Mouse (Mus musculus): ENCODE measurements around the gene Kcnh6. TPM values are rescaled to one million over a fixed set of nuclear protein-coding genes. Genes with fewer than 3 reads are reported as not detected.
"Not testable (repeated sequence)": the region's sequence is repeated elsewhere in the genome, so short reads cannot be mapped to it uniquely, and the experiment has no call there.

The Kcnh6 gene
- polyA plus RNA-seq, 1 experiment from 2014 or later: 0.39 TPM

DNA sequence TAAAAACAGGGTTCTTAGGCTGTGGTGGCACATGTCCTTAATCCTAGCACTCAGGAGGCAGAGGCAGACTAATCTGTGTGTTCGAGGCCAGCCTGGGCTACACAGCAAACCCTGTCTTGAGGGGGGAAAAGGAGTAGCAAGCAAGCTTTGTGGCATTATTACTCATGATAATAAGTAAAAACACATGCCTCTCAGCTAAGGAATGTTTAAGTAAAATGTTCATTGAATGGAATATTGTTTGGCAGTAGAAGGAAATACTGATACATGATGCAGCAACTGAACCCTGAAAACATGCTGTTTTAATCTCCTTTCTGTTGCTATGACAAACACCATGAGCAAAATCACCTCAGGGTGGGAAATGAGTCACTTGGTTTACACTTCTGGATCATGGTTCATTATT is 53.4 kb downstream of the Kcnh6 start:
- 86% methylated on average over 1 of the region's 1 CpGs for WGBS

DNA sequence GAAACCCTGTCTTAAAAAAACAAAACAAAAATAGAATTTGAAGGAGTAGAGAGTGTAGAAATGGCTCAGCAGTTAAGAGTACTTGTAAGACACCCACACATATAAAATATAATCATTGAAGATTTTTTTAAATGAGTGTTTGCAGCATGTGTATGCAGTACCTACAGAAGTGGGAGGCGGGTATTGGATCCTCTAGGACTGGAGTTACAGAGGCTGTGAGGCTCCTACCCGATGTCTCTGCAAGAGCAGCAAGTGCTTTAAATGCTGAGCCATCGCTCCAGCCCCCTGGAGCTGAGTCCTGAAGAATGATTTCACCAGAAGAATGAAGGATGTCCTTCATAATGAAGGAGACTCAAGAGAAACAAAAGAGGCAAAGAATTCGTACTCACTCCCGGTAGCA is 55.8 kb downstream of the Kcnh6 start:
- no peak for ATAC-seq (ENCODE audit: insufficient read depth)
- no peaks in the 10 kb centered on the region for H3K27me3 ChIP-seq (ENCODE audit: insufficient read depth, low read length)
- no peak for TF ChIP-seq CTCF (IDR thresholded peaks at IDR 0.05; ENCODE audit: low read depth)
- no peak overlapping the region for H3K4me3 ChIP-seq (ENCODE audit: low read depth, low read length)
- no peaks in the 10 kb centered on the region for H3K9me3 ChIP-seq (ENCODE audit: low read depth, low read length)
- no peaks in the 10 kb centered on the region for H3K4me1 ChIP-seq (ENCODE audit: insufficient read depth)
- no peak overlapping the region for H3K27ac ChIP-seq (ENCODE audit: low read depth)
- no peak overlapping the region for H3K9ac ChIP-seq
- no peak for DNase-seq
- H3K36me3 ChIP-seq (ENCODE audit: insufficient read depth): peaks cover 11% of the 10 kb centered on the region
- no peak overlapping the region for H3K4me2 ChIP-seq
- WGBS: 77% methylated on average over 5 of the region's 5 CpGs

More for the DNA sequence above, 53.4 kb downstream of the Kcnh6 start:
- DNase-seq (no peak), ATAC-seq (ENCODE audit: insufficient read depth) (no peak)
- Histone ChIP-seq H3K4me1 (ENCODE audit: insufficient read depth) (no peaks in the 10 kb centered on the region), H3K9me3 (ENCODE audit: low read depth, low read length) (no peaks in the 10 kb centered on the region), H3K9ac (no peak overlapping the region), H3K27me3 (ENCODE audit: insufficient read depth, low read length) (no peaks in the 10 kb centered on the region), H3K27ac (ENCODE audit: low read depth) (no peak overlapping the region), H3K4me2 (no peak overlapping the region), H3K36me3 (ENCODE audit: insufficient read depth) (peaks cover 34% of the 10 kb centered on the region), H3K4me3 (ENCODE audit: low read depth, low read length) (no peak overlapping the region)
- TF ChIP-seq CTCF (IDR thresholded peaks at IDR 0.05; ENCODE audit: low read depth): no peak

GRCm38 (mm10) chr11:106065073-106065922 is 57.4 kb downstream of the Kcnh6 start:
- TF ChIP-seq CTCF (IDR thresholded peaks at IDR 0.05; ENCODE audit: low read depth): no peak
- 0 out of 2 replicates have a peak, but pooled peaks have one; percentile 1 for ATAC-seq (ENCODE audit: insufficient read depth)
- no peaks in the 10 kb centered on the region for H3K4me1 ChIP-seq (ENCODE audit: insufficient read depth)

DNA sequence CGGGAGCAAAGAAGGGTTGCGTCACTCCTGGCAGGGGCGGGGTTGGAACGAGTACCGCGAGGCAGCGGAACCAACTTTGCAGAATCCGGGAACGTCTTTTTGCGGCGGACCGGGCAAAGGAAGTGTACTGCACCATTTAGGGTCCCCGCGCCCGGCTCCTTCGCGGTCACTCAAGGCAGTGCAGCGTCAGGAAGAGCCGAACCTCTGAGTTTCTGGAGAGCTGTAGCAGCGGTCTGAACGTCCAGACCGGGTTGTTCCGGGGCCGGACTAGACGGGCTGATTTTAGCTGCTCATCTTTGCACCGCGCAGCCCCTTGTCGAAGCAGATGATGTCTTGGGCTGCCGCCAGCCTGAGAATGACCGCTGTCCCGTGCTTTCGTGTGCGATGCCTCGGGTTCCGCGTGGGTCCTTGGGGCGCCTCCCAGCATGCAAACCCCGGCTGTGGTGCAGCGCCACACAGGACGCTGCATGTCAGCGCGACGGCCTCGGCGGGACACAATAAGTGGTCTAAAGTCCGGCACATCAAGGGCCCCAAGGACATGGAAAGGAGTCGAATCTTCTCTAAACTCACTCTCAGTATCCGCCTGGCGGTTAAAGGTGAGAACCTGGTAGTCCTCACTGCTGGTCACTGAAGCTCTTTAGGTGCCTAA is 58.1 kb downstream of the Kcnh6 start, which contains the start of gene Taco1:
Gene Taco1 (plus strand): TSS at position 139 of the 649 bp plus-strand sequence.
- DNase-seq (peak; percentile 98), ATAC-seq (ENCODE audit: insufficient read depth) (peak; percentile 97)
- H3K4me2 ChIP-seq: peak within 1 kb of the TSS; percentile 95
- no peaks in the 10 kb centered on the region for H3K9me3 ChIP-seq (ENCODE audit: low read depth, low read length)
- TF ChIP-seq CTCF (IDR thresholded peaks at IDR 0.05; ENCODE audit: low read depth): peak; percentile 58
- peaks cover 4% of the 10 kb centered on the region; the same call in 1 of the 2 replicates for H3K36me3 ChIP-seq (ENCODE audit: insufficient read depth)
- under 1% methylated on average over 49 of the region's 49 CpGs for WGBS
- H3K27ac ChIP-seq (ENCODE audit: low read depth): peak within 1 kb of the TSS; percentile 90
- no peaks in the 10 kb centered on the region for H3K4me1 ChIP-seq (ENCODE audit: insufficient read depth)
- H3K4me3 ChIP-seq (ENCODE audit: low read depth, low read length): peak within 1 kb of the TSS; percentile 92
- H3K9ac ChIP-seq: peak within 1 kb of the TSS; percentile 90
- H3K27me3 ChIP-seq (ENCODE audit: insufficient read depth, low read length): no peaks in the 10 kb centered on the region

More at GRCm38 (mm10) chr11:106065073-106065922, 57.4 kb downstream of the Kcnh6 start:
- H3K36me3 ChIP-seq (ENCODE audit: insufficient read depth): 0 out of 2 replicates have a peak, but pooled peaks cover 3% of the 10 kb centered on the region
- DNase-seq: no peak
- 35% methylated on average over 18 of the region's 18 CpGs for WGBS
- H3K4me3 ChIP-seq (ENCODE audit: low read depth, low read length): peak overlapping the region; percentile 92
- no peaks in the 10 kb centered on the region for H3K27me3 ChIP-seq (ENCODE audit: insufficient read depth, low read length)
- no peak overlapping the region for H3K27ac ChIP-seq (ENCODE audit: low read depth)
- peak overlapping the region; percentile 90 for H3K9ac ChIP-seq
- H3K4me2 ChIP-seq: peak overlapping the region; percentile 95
- H3K9me3 ChIP-seq (ENCODE audit: low read depth, low read length): no peaks in the 10 kb centered on the region

- H3K4me2 ChIP-seq: peak overlapping the region; percentile 95
- not testable (repeated sequence) for H3K36me3 ChIP-seq (ENCODE audit: insufficient read depth); ATAC-seq (ENCODE audit: insufficient read depth); H3K4me1 ChIP-seq (ENCODE audit: insufficient read depth); H3K27me3 ChIP-seq (ENCODE audit: insufficient read depth, low read length); H3K9me3 ChIP-seq (ENCODE audit: low read depth, low read length)
- H3K4me3 ChIP-seq (ENCODE audit: low read depth, low read length): peak overlapping the region; percentile 92
- peak overlapping the region; percentile 90 for H3K9ac ChIP-seq
- H3K27ac ChIP-seq (ENCODE audit: low read depth): peak overlapping the region; percentile 90; the same call in 1 of the 2 replicates
- peak; percentile 81 for DNase-seq
- 11% methylated on average over 23 of the region's 23 CpGs for WGBS
Measured at GRCm38 (mm10) chr11:106066616-106067015, 58.7 kb downstream of the Kcnh6 start.

- DNase-seq (no peak), ATAC-seq (ENCODE audit: insufficient read depth) (no peak)
- peaks cover 31% of the 10 kb centered on the region for H3K36me3 ChIP-seq (ENCODE audit: insufficient read depth)
- no peaks in the 10 kb centered on the region for H3K27me3 ChIP-seq (ENCODE audit: insufficient read depth, low read length)
- no peak for TF ChIP-seq CTCF (IDR thresholded peaks at IDR 0.05; ENCODE audit: low read depth)
- H3K4me2 ChIP-seq: no peak overlapping the region
- no peaks in the 10 kb centered on the region for H3K4me1 ChIP-seq (ENCODE audit: insufficient read depth)
- WGBS: 79% methylated on average over 3 of the region's 3 CpGs
- no peak overlapping the region for H3K4me3 ChIP-seq (ENCODE audit: low read depth, low read length)
- no peaks in the 10 kb centered on the region for H3K9me3 ChIP-seq (ENCODE audit: low read depth, low read length)
- no peak overlapping the region for H3K9ac ChIP-seq
- H3K27ac ChIP-seq (ENCODE audit: low read depth): no peak overlapping the region
Measured at GRCm38 (mm10) chr11:106073774-106074173, 65.8 kb downstream of the Kcnh6 start.

DNA sequence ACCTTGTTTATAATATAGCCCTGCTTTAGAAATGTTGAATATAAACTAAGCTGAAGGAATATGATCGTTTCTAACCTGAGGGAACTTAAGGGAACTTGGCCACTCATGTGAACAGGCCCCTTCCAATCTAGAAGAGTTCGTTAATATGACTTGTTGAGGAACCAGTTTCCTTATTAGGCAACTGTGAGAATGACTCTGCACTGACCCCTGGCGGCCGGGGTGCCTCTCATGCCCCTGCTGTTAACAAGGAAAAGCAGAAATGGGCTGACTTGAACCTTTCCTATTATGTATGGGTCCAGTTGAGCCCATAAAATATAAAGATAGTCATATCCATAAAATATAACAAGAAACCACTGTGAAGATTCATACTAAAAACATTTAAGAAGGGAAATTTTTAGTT is 68.4 kb downstream of the Kcnh6 start:
- ATAC-seq (ENCODE audit: insufficient read depth): no peak
- peak; percentile 88 for DNase-seq
- no peak overlapping the region for H3K27ac ChIP-seq (ENCODE audit: low read depth)
- H3K9ac ChIP-seq: no peak overlapping the region
- H3K4me3 ChIP-seq (ENCODE audit: low read depth, low read length): no peak overlapping the region
- under 1% methylated on average over 4 of the region's 4 CpGs for WGBS
- no peaks in the 10 kb centered on the region for H3K9me3 ChIP-seq (ENCODE audit: low read depth, low read length)
- no peak overlapping the region for H3K4me2 ChIP-seq
- H3K27me3 ChIP-seq (ENCODE audit: insufficient read depth, low read length): no peaks in the 10 kb centered on the region
- H3K4me1 ChIP-seq (ENCODE audit: insufficient read depth): no peaks in the 10 kb centered on the region
- H3K36me3 ChIP-seq (ENCODE audit: insufficient read depth): peaks cover 24% of the 10 kb centered on the region
- TF ChIP-seq CTCF (IDR thresholded peaks at IDR 0.05; ENCODE audit: low read depth): peak; percentile 83

Other genes with a start within 250 kb of the Kcnh6 start
- 26.5 and 28.3 TPM in 2 replicates for gene Cyb561, start 54.8 kb upstream of the Kcnh6 start, polyA plus RNA-seq (2014; fragmentation: Nextera tagmentation; extraction: Ambion mirVana)
- 4.8 and 5.4 TPM in 2 replicates for gene Ace, start 40.2 kb upstream of the Kcnh6 start, polyA plus RNA-seq (2014; fragmentation: Nextera tagmentation; extraction: Ambion mirVana)
- not detected in 2 replicates for gene Ace3, start 13.4 kb upstream of the Kcnh6 start, polyA plus RNA-seq (2014; fragmentation: Nextera tagmentation; extraction: Ambion mirVana)
- gene Dcaf7, start 28.7 kb downstream of the Kcnh6 start, polyA plus RNA-seq (2014; fragmentation: Nextera tagmentation; extraction: Ambion mirVana): 72.5 and 83.8 TPM in 2 replicates
- gene Taco1, start 57.9 kb downstream of the Kcnh6 start, polyA plus RNA-seq (2014; fragmentation: Nextera tagmentation; extraction: Ambion mirVana): 9.5 TPM in 2 replicates
- gene Map3k3, start 76.5 kb downstream of the Kcnh6 start, polyA plus RNA-seq (2014; fragmentation: Nextera tagmentation; extraction: Ambion mirVana): 29.1 and 33.4 TPM in 2 replicates
- gene Gm10840, start 152.7 kb downstream of the Kcnh6 start, polyA plus RNA-seq (2014; fragmentation: Nextera tagmentation; extraction: Ambion mirVana): not detected in 2 replicates
- gene Limd2, start 152.7 kb downstream of the Kcnh6 start, polyA plus RNA-seq (2014; fragmentation: Nextera tagmentation; extraction: Ambion mirVana): 211 and 229 TPM in 2 replicates
- gene Strada, start 194.0 kb downstream of the Kcnh6 start, polyA plus RNA-seq (2014; fragmentation: Nextera tagmentation; extraction: Ambion mirVana): 31.7 and 32.6 TPM in 2 replicates
- 66.5 and 69.6 TPM in 2 replicates for gene Ccdc47, start 208.2 kb downstream of the Kcnh6 start, polyA plus RNA-seq (2014; fragmentation: Nextera tagmentation; extraction: Ambion mirVana)
- 75.5 and 82.1 TPM in 2 replicates for gene Ddx42, start 208.8 kb downstream of the Kcnh6 start, polyA plus RNA-seq (2014; fragmentation: Nextera tagmentation; extraction: Ambion mirVana)
- gene Ftsj3, start 248.0 kb downstream of the Kcnh6 start, polyA plus RNA-seq (2014; fragmentation: Nextera tagmentation; extraction: Ambion mirVana): 60.7 and 66.9 TPM in 2 replicates
- gene Psmc5, start 248.0 kb downstream of the Kcnh6 start, polyA plus RNA-seq (2014; fragmentation: Nextera tagmentation; extraction: Ambion mirVana): 275 and 288 TPM in 2 replicates

Measured in lung, embryonic 14.5 days (tissue).